Mouse (Mus musculus) limb, embryonic 10.5 days (tissue): ENCODE measurements at regions not wholly inside any gene's neighbourhood (a gene's known extent, or its start where the extent isn't known, plus 50 kb on each side); places are given as distances from the start of the nearest gene placed in this dataset.

Experiments used
- DNase-seq: peaks from one replicate; pipeline ENCODE4 v3.0.0-alpha.2; 2017; ENCODE audit warnings: low spot score
- H3K27ac ChIP-seq: fragments of 300-500 bp; sonication (generic); 2 replicates; pipeline ENCODE4 v1.5.1; 2016; ENCODE audit warnings: mild to moderate bottlenecking
- H3K27me3 ChIP-seq: fragments of 300-500 bp; sonication (generic); 2 replicates; pipeline ENCODE4 v1.6.1; 2016; ENCODE audit warnings: low read depth, mild to moderate bottlenecking; ENCODE audit not compliant: poor library complexity, severe bottlenecking
- H3K36me3 ChIP-seq: fragments of 300-500 bp; sonication (generic); 2 replicates; pipeline ENCODE4 v1.6.1; 2016; ENCODE audit warnings: mild to moderate bottlenecking, moderate library complexity
- H3K4me1 ChIP-seq: fragments of 300-500 bp; sonication (generic); 2 replicates; pipeline ENCODE4 v1.6.1; 2016
- H3K4me3 ChIP-seq: fragments of 300-500 bp; sonication (generic); 2 replicates; pipeline ENCODE4 v1.5.1; 2016; ENCODE audit warnings: mild to moderate bottlenecking, moderate library complexity
- H3K9me3 ChIP-seq: fragments of 300-500 bp; sonication (generic); replicated peaks from 2 replicates; pipeline ENCODE4 v1.6.1; 2016; ENCODE audit warnings: mild to moderate bottlenecking
- WGBS: fragments of 180-500 bp; shearing (Covaris S2); methylation state at CpG from one replicate; pipeline ENCODE4 v1.1.7; 2016; 5-methylcytosine and 5-hydroxymethylcytosine counted together

GRCm38 (mm10) chr5:146657228-146657627, 72.2 kb upstream of the Gpr12 start:
- no peak overlapping the region for H3K27ac ChIP-seq
- WGBS: 85% methylated on average over 2 of the region's 2 CpGs

GRCm38 (mm10) chr5:146655394-146655793, 70.4 kb upstream of the Gpr12 start:
- no peaks in the 10 kb centered on the region for H3K36me3 ChIP-seq
- no peak for DNase-seq
- H3K4me3 ChIP-seq: no peak overlapping the region
- 73% methylated on average over 7 of the region's 7 CpGs for WGBS
- no peak overlapping the region for H3K27ac ChIP-seq
- H3K9me3 ChIP-seq: no peaks in the 10 kb centered on the region
- no peaks in the 10 kb centered on the region for H3K4me1 ChIP-seq
- H3K27me3 ChIP-seq: no peaks in the 10 kb centered on the region

More at GRCm38 (mm10) chr5:146657228-146657627, 72.2 kb upstream of the Gpr12 start:
- Histone ChIP-seq H3K27me3 (no peaks in the 10 kb centered on the region), H3K9me3 (no peaks in the 10 kb centered on the region), H3K4me1 (no peaks in the 10 kb centered on the region), H3K36me3 (no peaks in the 10 kb centered on the region), H3K4me3 (no peak overlapping the region)
- no peak for DNase-seq

GRCm38 (mm10) chr5:146653686-146654450, 68.8 kb upstream of the Gpr12 start:
- H3K27me3 ChIP-seq: no peaks in the 10 kb centered on the region
- no peaks in the 10 kb centered on the region for H3K9me3 ChIP-seq
- H3K36me3 ChIP-seq: no peaks in the 10 kb centered on the region
- no peaks in the 10 kb centered on the region for H3K4me1 ChIP-seq
- DNase-seq: no peak
- WGBS: 83% methylated on average over 19 of the region's 19 CpGs
- no peak overlapping the region for H3K27ac ChIP-seq
- no peak overlapping the region for H3K4me3 ChIP-seq

- Histone ChIP-seq H3K9me3 (no peaks in the 10 kb centered on the region), H3K4me3 (no peak overlapping the region), H3K27me3 (no peaks in the 10 kb centered on the region), H3K27ac (no peak overlapping the region), H3K4me1 (no peaks in the 10 kb centered on the region), H3K36me3 (no peaks in the 10 kb centered on the region)
- WGBS: 53% methylated on average over 5 of the region's 5 CpGs
- no peak for DNase-seq
Observed at GRCm38 (mm10) chr5:146652874-146653273, 67.8 kb upstream of the Gpr12 start.

- no peaks in the 10 kb centered on the region for H3K9me3 ChIP-seq
- H3K27ac ChIP-seq: no peak overlapping the region
- H3K4me1 ChIP-seq: no peaks in the 10 kb centered on the region
- no peak overlapping the region for H3K4me3 ChIP-seq
- WGBS: 75% methylated on average over 4 of the region's 4 CpGs
- no peaks in the 10 kb centered on the region for H3K27me3 ChIP-seq
- no peak for DNase-seq
- no peaks in the 10 kb centered on the region for H3K36me3 ChIP-seq
Observed at GRCm38 (mm10) chr5:146648519-146649060, 63.6 kb upstream of the Gpr12 start.

GRCm38 (mm10) chr5:146647628-146648380, 62.8 kb upstream of the Gpr12 start:
- Histone ChIP-seq H3K36me3 (no peaks in the 10 kb centered on the region), H3K4me3 (no peak overlapping the region), H3K27me3 (no peaks in the 10 kb centered on the region), H3K4me1 (no peaks in the 10 kb centered on the region), H3K27ac (no peak overlapping the region), H3K9me3 (no peaks in the 10 kb centered on the region)
- DNase-seq: no peak
- 67% methylated on average over 11 of the region's 11 CpGs for WGBS

GRCm38 (mm10) chr5:146644499-146644898, 59.5 kb upstream of the Gpr12 start:
- H3K9me3 ChIP-seq: no peaks in the 10 kb centered on the region
- 4% methylated on average over 4 of the region's 4 CpGs for WGBS
- H3K36me3 ChIP-seq: no peaks in the 10 kb centered on the region
- no peaks in the 10 kb centered on the region for H3K27me3 ChIP-seq
- DNase-seq: peak; percentile 89
- H3K4me3 ChIP-seq: no peak overlapping the region
- no peaks in the 10 kb centered on the region for H3K4me1 ChIP-seq
- H3K27ac ChIP-seq: no peak overlapping the region

- Histone ChIP-seq H3K36me3 (no peaks in the 10 kb centered on the region), H3K27ac (no peak overlapping the region), H3K4me1 (no peaks in the 10 kb centered on the region), H3K27me3 (no peaks in the 10 kb centered on the region), H3K4me3 (no peak overlapping the region), H3K9me3 (no peaks in the 10 kb centered on the region)
- 88% methylated on average over 6 of the region's 6 CpGs for WGBS
- DNase-seq: no peak
Observed at GRCm38 (mm10) chr5:146641931-146642330, 56.9 kb upstream of the Gpr12 start.

- DNase-seq: no peak
- WGBS: 83% methylated on average over 6 of the region's 6 CpGs
- no peaks in the 10 kb centered on the region for H3K4me1 ChIP-seq
- no peak overlapping the region for H3K4me3 ChIP-seq
- H3K27ac ChIP-seq: no peak overlapping the region
- no peaks in the 10 kb centered on the region for H3K36me3 ChIP-seq
- H3K27me3 ChIP-seq: no peaks in the 10 kb centered on the region
- no peaks in the 10 kb centered on the region for H3K9me3 ChIP-seq
Observed at GRCm38 (mm10) chr5:146636859-146637258, 51.8 kb upstream of the Gpr12 start.
